Mouse (Mus musculus): Measurements from ENCODE around the gene Ftl1. TPM values are rescaled to one million over a fixed set of nuclear protein-coding genes. Genes with fewer than 3 reads are reported as not detected.
"Not testable (repeated sequence)": the region's sequence is repeated elsewhere in the genome, so short reads cannot be mapped to it uniquely, and the experiment has no call there.

The Ftl1 gene
- polyA plus RNA-seq, 1 experiment from 2014 or later, result 5,449 TPM

GRCm38 (mm10) chr7:45466283-45467089 is 6.8 kb upstream of the Ftl1 start, which contains the start of gene Bax:
Gene Bax, minus strand, starts transcription at chr7:45466898.
- Histone ChIP-seq H3K36me3 (ENCODE audit: control insufficient read depth, insufficient read depth, low read length) (peaks cover 3% of the 10 kb centered on the region; the same call in 1 of the 2 replicates), H3K27ac (ENCODE audit: low read depth, low read length) (peak within 1 kb of the TSS; percentile 64), H3K9me3 (ENCODE audit: control insufficient read depth, low read length) (no peaks in the 10 kb centered on the region), H3K4me1 (ENCODE audit: control insufficient read depth, insufficient read depth, low read length) (peaks cover 9% of the 10 kb centered on the region), H3K27me3 (ENCODE audit: control insufficient read depth, insufficient read depth, low read length) (no peaks in the 10 kb centered on the region), H3K9ac (ENCODE audit: low read length) (peak within 1 kb of the TSS; percentile 84), H3K4me3 (ENCODE audit: low read depth, low read length) (peak within 1 kb of the TSS; percentile 93), H3K4me2 (ENCODE audit: low read depth) (peak within 1 kb of the TSS; percentile 93)
- ATAC-seq (ENCODE audit: insufficient read depth, low FRiP score, low TSS enrichment), result peak; percentile 65
- DNase-seq (ENCODE audit: low spot score), result peak; percentile 96
- 0% methylated on average over 50 of the region's 58 CpGs for WGBS

GRCm38 (mm10) chr7:45465549-45465948 is 5.9 kb upstream of the Ftl1 start:
- Histone ChIP-seq H3K27me3 (ENCODE audit: control insufficient read depth, insufficient read depth, low read length) (no peaks in the 10 kb centered on the region), H3K27ac (ENCODE audit: low read depth, low read length) (no peak overlapping the region), H3K4me2 (ENCODE audit: low read depth) (peak overlapping the region; percentile 93), H3K9me3 (ENCODE audit: control insufficient read depth, low read length) (no peaks in the 10 kb centered on the region), H3K4me1 (ENCODE audit: control insufficient read depth, insufficient read depth, low read length) (peaks cover 14% of the 10 kb centered on the region), H3K36me3 (ENCODE audit: control insufficient read depth, insufficient read depth, low read length) (peaks cover 3% of the 10 kb centered on the region; the same call in 1 of the 2 replicates), H3K9ac (ENCODE audit: low read length) (peak overlapping the region; percentile 84; the same call in 1 of the 2 replicates), H3K4me3 (ENCODE audit: low read depth, low read length) (peak overlapping the region; percentile 93)
- no peak for ATAC-seq (ENCODE audit: insufficient read depth, low FRiP score, low TSS enrichment)
- no peak for DNase-seq (ENCODE audit: low spot score)
- WGBS, result 83% methylated on average over 9 of the region's 9 CpGs

- 93% methylated on average over 12 of the region's 12 CpGs for WGBS
- H3K36me3 ChIP-seq (ENCODE audit: control insufficient read depth, insufficient read depth, low read length), result peaks cover 3% of the 10 kb centered on the region; the same call in 1 of the 2 replicates
- no peak overlapping the region for H3K27ac ChIP-seq (ENCODE audit: low read depth, low read length)
- H3K4me1 ChIP-seq (ENCODE audit: control insufficient read depth, insufficient read depth, low read length), result peaks cover 17% of the 10 kb centered on the region
- no peak for DNase-seq (ENCODE audit: low spot score)
- no peak overlapping the region for H3K4me2 ChIP-seq (ENCODE audit: low read depth)
- ATAC-seq (ENCODE audit: insufficient read depth, low FRiP score, low TSS enrichment), result no peak
- H3K9me3 ChIP-seq (ENCODE audit: control insufficient read depth, low read length), result no peaks in the 10 kb centered on the region
- H3K9ac ChIP-seq (ENCODE audit: low read length), result no peak overlapping the region
- no peaks in the 10 kb centered on the region for H3K27me3 ChIP-seq (ENCODE audit: control insufficient read depth, insufficient read depth, low read length)
- no peak overlapping the region for H3K4me3 ChIP-seq (ENCODE audit: low read depth, low read length)
Observed at GRCm38 (mm10) chr7:45465112-45465511, 5.4 kb upstream of the Ftl1 start.

- 92% methylated on average over 7 of the region's 7 CpGs for WGBS
- no peak overlapping the region for H3K4me3 ChIP-seq (ENCODE audit: low read depth, low read length)
Observed at GRCm38 (mm10) chr7:45463987-45464778, 4.5 kb upstream of the Ftl1 start.

GRCm38 (mm10) chr7:45462868-45463267 is 3.2 kb upstream of the Ftl1 start:
- not testable (repeated sequence) for H3K36me3 ChIP-seq (ENCODE audit: control insufficient read depth, insufficient read depth, low read length); H3K9me3 ChIP-seq (ENCODE audit: control insufficient read depth, low read length); H3K27me3 ChIP-seq (ENCODE audit: control insufficient read depth, insufficient read depth, low read length); ATAC-seq (ENCODE audit: insufficient read depth, low FRiP score, low TSS enrichment); DNase-seq (ENCODE audit: low spot score); H3K4me2 ChIP-seq (ENCODE audit: low read depth); H3K27ac ChIP-seq (ENCODE audit: low read depth, low read length); H3K4me3 ChIP-seq (ENCODE audit: low read depth, low read length); H3K9ac ChIP-seq (ENCODE audit: low read length)
- peaks cover 21% of the 10 kb centered on the region for H3K4me1 ChIP-seq (ENCODE audit: control insufficient read depth, insufficient read depth, low read length)
- WGBS, result 80% methylated on average over 4 of the region's 4 CpGs

More at GRCm38 (mm10) chr7:45463987-45464778, 4.5 kb upstream of the Ftl1 start:
- H3K27ac ChIP-seq (ENCODE audit: low read depth, low read length), result no peak overlapping the region
- no peak overlapping the region for H3K9ac ChIP-seq (ENCODE audit: low read length)
- no peaks in the 10 kb centered on the region for H3K27me3 ChIP-seq (ENCODE audit: control insufficient read depth, insufficient read depth, low read length)
- ATAC-seq (ENCODE audit: insufficient read depth, low FRiP score, low TSS enrichment), result no peak
- H3K4me2 ChIP-seq (ENCODE audit: low read depth), result no peak overlapping the region
- peaks cover 3% of the 10 kb centered on the region; the same call in 1 of the 2 replicates for H3K36me3 ChIP-seq (ENCODE audit: control insufficient read depth, insufficient read depth, low read length)
- H3K4me1 ChIP-seq (ENCODE audit: control insufficient read depth, insufficient read depth, low read length), result peaks cover 17% of the 10 kb centered on the region
- H3K9me3 ChIP-seq (ENCODE audit: control insufficient read depth, low read length), result no peaks in the 10 kb centered on the region
- DNase-seq (ENCODE audit: low spot score), result no peak

GRCm38 (mm10) chr7:45462325-45462724 is 2.6 kb upstream of the Ftl1 start:
- peaks cover 8% of the 10 kb centered on the region for H3K36me3 ChIP-seq (ENCODE audit: control insufficient read depth, insufficient read depth, low read length)
- H3K9ac ChIP-seq (ENCODE audit: low read length), result no peak overlapping the region
- DNase-seq (ENCODE audit: low spot score), result no peak
- 92% methylated on average over 4 of the region's 4 CpGs for whole genome bisulfite sequencing
- ATAC-seq (ENCODE audit: insufficient read depth, low FRiP score, low TSS enrichment), result no peak
- H3K4me1 ChIP-seq (ENCODE audit: control insufficient read depth, insufficient read depth, low read length), result peaks cover 27% of the 10 kb centered on the region
- H3K27me3 ChIP-seq (ENCODE audit: control insufficient read depth, insufficient read depth, low read length), result no peaks in the 10 kb centered on the region
- no peak overlapping the region for H3K27ac ChIP-seq (ENCODE audit: low read depth, low read length)
- H3K4me3 ChIP-seq (ENCODE audit: low read depth, low read length), result no peak overlapping the region
- no peak overlapping the region for H3K4me2 ChIP-seq (ENCODE audit: low read depth)
- no peaks in the 10 kb centered on the region for H3K9me3 ChIP-seq (ENCODE audit: control insufficient read depth, low read length)

GRCm38 (mm10) chr7:45461781-45462180 is 2.1 kb upstream of the Ftl1 start:
- H3K9ac ChIP-seq (ENCODE audit: low read length), result no peak overlapping the region
- H3K4me2 ChIP-seq (ENCODE audit: low read depth), result no peak overlapping the region
- WGBS, result 67% methylated on average over 4 of the region's 4 CpGs
- H3K4me3 ChIP-seq (ENCODE audit: low read depth, low read length), result no peak overlapping the region
- peaks cover 31% of the 10 kb centered on the region for H3K4me1 ChIP-seq (ENCODE audit: control insufficient read depth, insufficient read depth, low read length)
- peaks cover 10% of the 10 kb centered on the region for H3K36me3 ChIP-seq (ENCODE audit: control insufficient read depth, insufficient read depth, low read length)
- no peak overlapping the region; the same call in 1 of the 2 replicates for H3K27ac ChIP-seq (ENCODE audit: low read depth, low read length)
- no peaks in the 10 kb centered on the region for H3K9me3 ChIP-seq (ENCODE audit: control insufficient read depth, low read length)
- ATAC-seq (ENCODE audit: insufficient read depth, low FRiP score, low TSS enrichment), result no peak
- H3K27me3 ChIP-seq (ENCODE audit: control insufficient read depth, insufficient read depth, low read length), result no peaks in the 10 kb centered on the region
- DNase-seq (ENCODE audit: low spot score), result no peak

- H3K27ac ChIP-seq (ENCODE audit: low read depth, low read length), result peak overlapping the region; percentile 83
- no peak overlapping the region; the same call in 1 of the 2 replicates for H3K4me2 ChIP-seq (ENCODE audit: low read depth)
- no peak for ATAC-seq (ENCODE audit: insufficient read depth, low FRiP score, low TSS enrichment)
- 56% methylated on average over 5 of the region's 5 CpGs for WGBS
- no peaks in the 10 kb centered on the region for H3K27me3 ChIP-seq (ENCODE audit: control insufficient read depth, insufficient read depth, low read length)
- DNase-seq (ENCODE audit: low spot score), result no peak
- no peak overlapping the region for H3K4me3 ChIP-seq (ENCODE audit: low read depth, low read length)
- peaks cover 31% of the 10 kb centered on the region for H3K4me1 ChIP-seq (ENCODE audit: control insufficient read depth, insufficient read depth, low read length)
- no peaks in the 10 kb centered on the region for H3K9me3 ChIP-seq (ENCODE audit: control insufficient read depth, low read length)
- peaks cover 10% of the 10 kb centered on the region for H3K36me3 ChIP-seq (ENCODE audit: control insufficient read depth, insufficient read depth, low read length)
- H3K9ac ChIP-seq (ENCODE audit: low read length), result peak overlapping the region; percentile 57; the same call in 1 of the 2 replicates
Observed at GRCm38 (mm10) chr7:45461326-45461725, 1.6 kb upstream of the Ftl1 start.
